Mouse (Mus musculus) midbrain, embryonic 10.5 days (tissue): ENCODE results near the gene Nsg2. TPM values are rescaled to one million over a fixed set of nuclear protein-coding genes. Genes with fewer than 3 reads are reported as not detected.
"Not testable (repeated sequence)": the region's sequence is repeated elsewhere in the genome, so short reads cannot be mapped to it uniquely, and the experiment has no call there.

Experiments used
- DNase-seq: peaks from one replicate; pipeline ENCODE4 v3.0.0-alpha.2; 2017; ENCODE audit warnings: low spot score
- H3K27ac ChIP-seq: fragments of 300-500 bp; sonication (generic); replicated peaks from 2 replicates; pipeline ENCODE4 v1.5.1; 2016; ENCODE audit warnings: mild to moderate bottlenecking
- H3K27me3 ChIP-seq: fragments of 300-500 bp; sonication (generic); 2 replicates; pipeline ENCODE4 v1.6.1; 2016; ENCODE audit warnings: low read depth, mild to moderate bottlenecking; ENCODE audit not compliant: poor library complexity, severe bottlenecking
- H3K36me3 ChIP-seq: fragments of 300-500 bp; sonication (generic); 2 replicates; pipeline ENCODE4 v1.6.1; 2016; ENCODE audit warnings: mild to moderate bottlenecking, moderate library complexity
- H3K4me1 ChIP-seq: fragments of 300-500 bp; sonication (generic); 2 replicates; pipeline ENCODE4 v1.6.1; 2016
- H3K4me3 ChIP-seq: fragments of 300-500 bp; sonication (generic); 2 replicates; pipeline ENCODE4 v1.5.1; 2016; ENCODE audit warnings: mild to moderate bottlenecking, moderate library complexity
- H3K9me3 ChIP-seq: fragments of 300-500 bp; sonication (generic); replicated peaks from 2 replicates; pipeline ENCODE4 v1.6.1; 2016; ENCODE audit warnings: mild to moderate bottlenecking
- WGBS: fragments of 180-500 bp; shearing (Covaris S2); methylation state at CpG from one replicate; pipeline ENCODE4 v1.1.7; 2016; 5-methylcytosine and 5-hydroxymethylcytosine counted together
- polyA plus RNA-seq: library from polyadenylated mRNA; unstranded; fragments of >200 nt; fragmentation: Nextera tagmentation; extraction: Ambion mirVana; gene quantifications from 2 replicates; pipeline ENCODE4 v1.2.1, GENCODE M21; 2016

The Nsg2 gene
- polyA plus RNA-seq, 1 experiment from 2014 or later = 25.7 TPM

GRCm38 (mm10) chr11:31992535-31992934 lies 7.7 kb upstream of the Nsg2 start:
- Histone ChIP-seq H3K27me3 (no peaks in the 10 kb centered on the region), H3K4me3 (no peak overlapping the region), H3K4me1 (no peaks in the 10 kb centered on the region), H3K9me3 (no peaks in the 10 kb centered on the region), H3K36me3 (no peaks in the 10 kb centered on the region), H3K27ac (no peak overlapping the region)
- DNase-seq = no peak
- 90% methylated on average over 3 of the region's 3 CpGs for WGBS

GRCm38 (mm10) chr11:31999716-32000115 lies 547 bp upstream of the Nsg2 start:
- Histone ChIP-seq H3K4me3 (no peak overlapping the region; the same call in 1 of the 2 replicates), H3K4me1 (peaks cover 47% of the 10 kb centered on the region), H3K27ac (peak overlapping the region; percentile 71), H3K9me3 (no peaks in the 10 kb centered on the region), H3K27me3 (0 out of 2 replicates have a peak, but pooled peaks cover 4% of the 10 kb centered on the region), H3K36me3 (peaks cover 14% of the 10 kb centered on the region)
- WGBS = 52% methylated on average over 2 of the region's 2 CpGs
- no peak for DNase-seq

GRCm38 (mm10) chr11:32001181-32001910 lies 1.1 kb downstream of the Nsg2 start:
- DNase-seq = peak; percentile 43
- H3K9me3 ChIP-seq = peaks cover 10% of the 10 kb centered on the region
- 3% methylated on average over 11 of the region's 11 CpGs for WGBS
- H3K4me3 ChIP-seq = peak overlapping the region; percentile 53
- peaks cover 31% of the 10 kb centered on the region for H3K36me3 ChIP-seq
- peaks cover 47% of the 10 kb centered on the region for H3K4me1 ChIP-seq
- H3K27ac ChIP-seq = peak overlapping the region; percentile 88
- H3K27me3 ChIP-seq = 0 out of 2 replicates have a peak, but pooled peaks cover 4% of the 10 kb centered on the region

- Histone ChIP-seq H3K4me3 (peak overlapping the region; percentile 53), H3K4me1 (peaks cover 47% of the 10 kb centered on the region), H3K9me3 (peaks cover 23% of the 10 kb centered on the region), H3K36me3 (peaks cover 44% of the 10 kb centered on the region), H3K27me3 (0 out of 2 replicates have a peak, but pooled peaks cover 4% of the 10 kb centered on the region), H3K27ac (peak overlapping the region; percentile 88)
- DNase-seq = peak; percentile 65
- 6% methylated on average over 5 of the region's 5 CpGs for WGBS
These were observed 2.4 kb downstream of the Nsg2 start for GRCm38 (mm10) chr11:32002670-32003072.

- not testable (repeated sequence) for H3K27me3 ChIP-seq, DNase-seq, H3K4me3 ChIP-seq
- H3K27ac ChIP-seq = 0 out of 2 replicates have a peak overlapping the region, but pooled peaks have one; percentile 9
- H3K9me3 ChIP-seq = peaks cover 27% of the 10 kb centered on the region
- H3K4me1 ChIP-seq = peaks cover 53% of the 10 kb centered on the region
- WGBS = 85% methylated on average over 3 of the region's 3 CpGs
- H3K36me3 ChIP-seq = peaks cover 50% of the 10 kb centered on the region
These were observed 7.8 kb downstream of the Nsg2 start for GRCm38 (mm10) chr11:32008049-32008448.

GRCm38 (mm10) chr11:32008852-32009251 lies 8.6 kb downstream of the Nsg2 start:
- peaks cover 48% of the 10 kb centered on the region for H3K36me3 ChIP-seq

GRCm38 (mm10) chr11:32009961-32010662 lies 9.8 kb downstream of the Nsg2 start:
- Histone ChIP-seq H3K4me1 (peaks cover 45% of the 10 kb centered on the region), H3K9me3 (peaks cover 30% of the 10 kb centered on the region), H3K36me3 (peaks cover 39% of the 10 kb centered on the region), H3K4me3 (peak overlapping the region; percentile 2; the same call in 1 of the 2 replicates), H3K27ac (peak overlapping the region; percentile 86), H3K27me3 (no peaks in the 10 kb centered on the region)
- WGBS = 14% methylated on average over 13 of the region's 13 CpGs
- DNase-seq = peak; percentile 82

More at GRCm38 (mm10) chr11:32008852-32009251, 8.6 kb downstream of the Nsg2 start:
- WGBS = 85% methylated on average over 3 of the region's 3 CpGs
- Histone ChIP-seq H3K4me1 (peaks cover 45% of the 10 kb centered on the region), H3K9me3 (peaks cover 27% of the 10 kb centered on the region), H3K27me3 (no peaks in the 10 kb centered on the region), H3K27ac (peak overlapping the region; percentile 86), H3K4me3 (no peak overlapping the region)
- no peak for DNase-seq

- 57% methylated on average over 5 of the region's 5 CpGs for WGBS
- H3K9me3 ChIP-seq = peaks cover 28% of the 10 kb centered on the region
- no peak for DNase-seq
- peak overlapping the region; percentile 2; the same call in 1 of the 2 replicates for H3K4me3 ChIP-seq
- H3K4me1 ChIP-seq = peaks cover 45% of the 10 kb centered on the region
- no peaks in the 10 kb centered on the region for H3K27me3 ChIP-seq
- peaks cover 34% of the 10 kb centered on the region for H3K36me3 ChIP-seq
- H3K27ac ChIP-seq = peak overlapping the region; percentile 86
These were observed 10.4 kb downstream of the Nsg2 start for GRCm38 (mm10) chr11:32010663-32010970.

DNA sequence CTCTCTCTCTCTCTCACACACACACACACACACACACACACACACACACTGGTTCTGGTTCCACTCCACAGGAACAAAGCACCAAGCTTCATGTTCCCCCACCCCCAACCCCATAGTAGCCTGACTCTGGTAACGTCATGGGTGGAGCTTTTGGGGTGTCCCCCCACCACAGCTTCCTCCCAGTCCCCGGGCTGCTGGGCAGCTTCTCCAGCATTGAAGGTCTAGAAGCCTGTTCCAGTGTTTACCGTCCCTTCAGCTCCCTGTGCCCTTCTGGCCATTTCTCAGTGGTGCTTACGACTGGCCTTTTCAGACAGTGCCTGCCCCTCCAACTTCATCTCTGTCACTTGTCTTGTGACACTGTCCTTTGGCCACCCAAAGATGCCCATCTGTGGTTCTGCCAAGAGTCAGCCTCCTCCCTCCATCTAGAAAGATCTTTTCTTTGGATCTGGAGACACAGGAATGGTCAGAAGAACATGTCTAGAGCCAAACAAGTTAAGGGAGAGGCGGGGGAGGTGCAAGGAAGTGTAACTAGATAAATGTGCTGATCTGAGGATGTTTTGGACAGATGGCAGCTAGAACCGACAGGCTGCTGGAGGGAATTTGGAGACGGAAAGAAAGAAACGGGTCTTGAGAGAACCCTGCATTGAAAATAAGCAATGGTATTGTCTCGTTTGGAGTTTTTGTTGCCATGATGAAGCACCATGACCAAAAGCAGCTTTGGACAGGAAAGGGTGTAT lies 11.8 kb downstream of the Nsg2 start:
- peaks cover 20% of the 10 kb centered on the region for H3K36me3 ChIP-seq
- H3K27me3 ChIP-seq = no peaks in the 10 kb centered on the region
- H3K4me3 ChIP-seq = no peak overlapping the region
- H3K9me3 ChIP-seq = peaks cover 14% of the 10 kb centered on the region
- H3K27ac ChIP-seq = peak overlapping the region; percentile 86
- WGBS = 71% methylated on average over 9 of the region's 9 CpGs
- H3K4me1 ChIP-seq = peaks cover 49% of the 10 kb centered on the region
- DNase-seq = no peak

- no peak for DNase-seq
- H3K4me3 ChIP-seq = no peak overlapping the region
- no peaks in the 10 kb centered on the region for H3K27me3 ChIP-seq
- WGBS = 90% methylated on average over 4 of the region's 4 CpGs
- H3K27ac ChIP-seq = peak overlapping the region; percentile 86; the same call in 1 of the 2 replicates
- H3K36me3 ChIP-seq = peaks cover 10% of the 10 kb centered on the region
- H3K4me1 ChIP-seq = peaks cover 58% of the 10 kb centered on the region
- H3K9me3 ChIP-seq = 0 out of 2 replicates have a peak, but pooled peaks cover 4% of the 10 kb centered on the region
These were observed 12.8 kb downstream of the Nsg2 start for GRCm38 (mm10) chr11:32013014-32013427.

DNA sequence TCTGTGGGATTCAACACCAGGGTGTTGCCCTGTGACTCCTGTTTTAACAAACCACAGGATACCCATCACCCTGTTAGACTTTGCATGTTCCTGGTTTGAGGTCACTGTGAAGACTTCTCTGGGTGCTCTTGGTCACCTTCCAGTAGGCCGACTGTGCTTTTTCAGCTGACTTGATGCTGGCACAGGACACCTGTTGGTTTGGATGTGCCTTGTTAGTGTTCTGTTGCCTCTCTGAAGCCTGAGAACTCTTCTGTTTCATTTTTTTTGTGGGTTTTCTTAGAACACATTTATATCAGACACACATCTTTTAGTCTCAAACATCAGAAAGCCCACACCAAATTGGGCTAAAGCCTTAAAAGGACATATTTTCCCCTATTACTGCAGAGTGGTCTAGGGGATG lies 13.3 kb downstream of the Nsg2 start:
- no peak for DNase-seq
- Histone ChIP-seq H3K9me3 (0 out of 2 replicates have a peak, but pooled peaks cover 4% of the 10 kb centered on the region), H3K27me3 (no peaks in the 10 kb centered on the region), H3K27ac (no peak overlapping the region), H3K4me1 (peaks cover 61% of the 10 kb centered on the region), H3K36me3 (peaks cover 12% of the 10 kb centered on the region; the same call in 1 of the 2 replicates), H3K4me3 (no peak overlapping the region)
- WGBS = 92% methylated on average over 1 of the region's 1 CpGs

DNA sequence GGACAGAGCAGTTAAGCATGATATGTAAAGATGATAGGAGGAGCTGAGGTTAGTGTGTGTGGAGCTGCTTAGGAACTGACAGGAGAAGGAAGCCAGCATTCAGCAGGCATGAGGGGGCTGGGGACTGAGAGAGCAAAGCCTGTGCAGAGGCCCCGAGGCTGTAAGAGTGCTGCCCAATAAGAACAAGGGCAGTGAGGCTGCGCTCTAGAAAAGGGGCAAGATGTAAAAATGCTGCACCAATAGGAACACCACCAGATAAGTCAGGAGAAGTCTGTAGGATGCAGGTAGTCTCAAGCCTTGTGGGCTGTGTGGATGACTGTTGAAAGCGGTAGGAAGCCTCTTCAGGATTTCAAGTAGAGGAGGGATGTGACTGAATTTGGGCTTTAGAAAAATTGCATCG lies 17.9 kb downstream of the Nsg2 start:
- H3K27ac ChIP-seq = no peak overlapping the region; the same call in 1 of the 2 replicates
- peaks cover 48% of the 10 kb centered on the region for H3K4me1 ChIP-seq
- H3K9me3 ChIP-seq = 0 out of 2 replicates have a peak, but pooled peaks cover 4% of the 10 kb centered on the region
- WGBS = 66% methylated on average over 4 of the region's 4 CpGs
- DNase-seq = no peak
- no peak overlapping the region for H3K4me3 ChIP-seq
- H3K36me3 ChIP-seq = peaks cover 28% of the 10 kb centered on the region
- no peaks in the 10 kb centered on the region; the same call in 1 of the 2 replicates for H3K27me3 ChIP-seq
